Mouse (Mus musculus) hindbrain, embryonic 13.5 days (tissue): ENCODE measurements around the gene Comt. TPM values are rescaled to one million over a fixed set of nuclear protein-coding genes. Genes with fewer than 3 reads are reported as not detected.
A peak's percentile ranks its signal among the peaks of the same experiment; 100 is the strongest.

Experiments
- ATAC-seq: fragments of 200-750 bp; cut with Nextera tagmentation; 2 replicates; pipeline ENCODE4 v1.8.0; 2017; ENCODE audit warnings: moderate TSS enrichment; ENCODE audit not compliant: low FRiP score
- H3K27ac ChIP-seq: fragments of 300-500 bp; sonication (generic); 2 replicates; pipeline ENCODE4 v1.5.1; 2015; ENCODE audit warnings: inconsistent platforms, mild to moderate bottlenecking, moderate library complexity
- H3K27me3 ChIP-seq: fragments of 300-500 bp; sonication (generic); 2 replicates; pipeline ENCODE4 v1.6.1; 2015; ENCODE audit warnings: mild to moderate bottlenecking, inconsistent platforms
- H3K36me3 ChIP-seq: fragments of 300-500 bp; sonication (generic); 2 replicates; pipeline ENCODE4 v1.6.1; 2015; ENCODE audit warnings: mild to moderate bottlenecking, inconsistent platforms
- H3K4me1 ChIP-seq: fragments of 300-500 bp; sonication (generic); replicated peaks from 2 replicates; pipeline ENCODE4 v1.6.1; 2015; ENCODE audit warnings: inconsistent platforms
- H3K4me2 ChIP-seq: fragments of 300-500 bp; sonication (generic); 2 replicates; pipeline ENCODE4 v1.6.1; 2015; ENCODE audit warnings: inconsistent platforms, mild to moderate bottlenecking, moderate library complexity
- H3K4me3 ChIP-seq: fragments of 300-500 bp; sonication (generic); 2 replicates; pipeline ENCODE4 v1.5.1; 2015; ENCODE audit warnings: mild to moderate bottlenecking, inconsistent platforms
- H3K9ac ChIP-seq: fragments of 300-500 bp; sonication (generic); 2 replicates; pipeline ENCODE4 v1.6.1; 2015; ENCODE audit warnings: mild to moderate bottlenecking, inconsistent platforms
- H3K9me3 ChIP-seq: fragments of 300-500 bp; sonication (generic); 2 replicates; pipeline ENCODE4 v1.6.1; 2016; ENCODE audit warnings: inconsistent platforms
- WGBS: fragments of 180-500 bp; shearing (Covaris S2); methylation state at CpG from one replicate; pipeline ENCODE4 v1.1.7; 2015; 5-methylcytosine and 5-hydroxymethylcytosine counted together
- microRNA-seq: library from miRNA; unstranded; fragments of <30 nt; microRNA quantifications from one replicate; pipeline ENCODE4, GENCODE M21; 2016
- polyA plus RNA-seq: library from polyadenylated mRNA; unstranded; fragments of >200 nt; fragmentation: Nextera tagmentation; extraction: Ambion mirVana; gene quantifications from 2 replicates; pipeline ENCODE4 v1.2.1, GENCODE M21; 2015

Gene Comt
- polyA plus RNA-seq, 1 experiment from 2014 or later: 85.9 TPM

GRCm38 (mm10) chr16:18360151-18360805, 66.4 kb downstream of the Comt start:
- no peak overlapping the region for H3K4me2 ChIP-seq
- H3K4me1 ChIP-seq: 0 out of 2 replicates have a peak, but pooled peaks cover 8% of the 10 kb centered on the region
- H3K36me3 ChIP-seq: peaks cover 25% of the 10 kb centered on the region
- no peaks in the 10 kb centered on the region for H3K27me3 ChIP-seq
- no peak overlapping the region for H3K27ac ChIP-seq
- WGBS: 70% methylated on average over 6 of the region's 6 CpGs
- peak overlapping the region; percentile 24; the same call in 1 of the 2 replicates for H3K9ac ChIP-seq
- H3K9me3 ChIP-seq: no peaks in the 10 kb centered on the region
- ATAC-seq: no peak
- H3K4me3 ChIP-seq: no peak overlapping the region

DNA sequence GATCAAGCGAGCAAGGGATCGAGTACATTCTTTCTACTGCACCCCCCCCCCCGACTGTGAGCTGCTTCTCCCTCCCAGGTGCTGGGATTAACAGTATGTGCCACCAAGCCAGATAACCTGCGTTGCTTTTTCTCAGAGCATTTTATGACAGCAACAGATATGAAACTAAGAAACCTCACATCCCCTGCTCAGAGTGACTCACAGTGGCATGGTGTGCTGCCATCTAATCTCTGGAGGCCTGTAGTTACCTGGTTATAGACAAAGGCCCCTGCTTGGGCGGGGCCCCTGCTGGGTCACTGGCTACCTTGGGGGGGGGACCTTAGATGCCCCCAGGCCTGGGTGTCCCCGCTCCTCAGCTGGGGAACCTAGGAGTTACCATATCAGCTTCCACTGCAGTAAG, 68.7 kb downstream of the Comt start:
- ATAC-seq: no peak
- Histone ChIP-seq H3K9me3 (no peaks in the 10 kb centered on the region), H3K27ac (no peak overlapping the region), H3K27me3 (no peaks in the 10 kb centered on the region), H3K4me1 (peaks cover 14% of the 10 kb centered on the region; the same call in 1 of the 2 replicates), H3K9ac (no peak overlapping the region), H3K36me3 (peaks cover 27% of the 10 kb centered on the region), H3K4me3 (no peak overlapping the region), H3K4me2 (no peak overlapping the region)
- WGBS: 89% methylated on average over 6 of the region's 6 CpGs

- no peaks in the 10 kb centered on the region for H3K9me3 ChIP-seq
- no peak overlapping the region for H3K4me2 ChIP-seq
- H3K4me3 ChIP-seq: no peak overlapping the region
- H3K36me3 ChIP-seq: peaks cover 25% of the 10 kb centered on the region
- no peaks in the 10 kb centered on the region for H3K27me3 ChIP-seq
- no peak for ATAC-seq
- no peak overlapping the region for H3K27ac ChIP-seq
- 90% methylated on average over 1 of the region's 1 CpGs for WGBS
- no peak overlapping the region for H3K9ac ChIP-seq
- peaks cover 20% of the 10 kb centered on the region; the same call in 1 of the 2 replicates for H3K4me1 ChIP-seq
Observed at GRCm38 (mm10) chr16:18356961-18357360, 69.7 kb downstream of the Comt start.

Small RNAs within 50 kb of the gene (microRNA-seq; reads per million reads assigned to microRNA genes)
- not detected for gene Gm26219

Other genes with a start within 250 kb of the Comt start
- not detected in 2 replicates for gene Ccdc188, start 209.0 kb downstream of the Comt start, polyA plus RNA-seq
- gene Zdhhc8, start 191.7 kb downstream of the Comt start, polyA plus RNA-seq: 11.9 and 12.2 TPM in 2 replicates
- 95.8 and 98.7 TPM in 2 replicates for gene Trmt2a, start 178.2 kb downstream of the Comt start, polyA plus RNA-seq
- gene Ranbp1, start 178.1 kb downstream of the Comt start, polyA plus RNA-seq: 444 and 462 TPM in 2 replicates
- gene Gm49776, start 168.5 kb downstream of the Comt start, polyA plus RNA-seq: 3.3 TPM in 1 of 2 replicates, not detected in the other
- gene Dgcr8, start 137.6 kb downstream of the Comt start, polyA plus RNA-seq: 34.8 and 37.4 TPM in 2 replicates
- gene Tango2, start 78.7 kb downstream of the Comt start, polyA plus RNA-seq: 76.0 and 79.8 TPM in 2 replicates
- 81.1 and 88.9 TPM in 2 replicates for gene Arvcf, start 78.7 kb downstream of the Comt start, polyA plus RNA-seq
- 26.1 and 27.0 TPM in 2 replicates for gene Txnrd2, start 468 bp downstream of the Comt start, polyA plus RNA-seq
- gene Gnb1l, start 71.9 kb upstream of the Comt start, polyA plus RNA-seq: 13.7 and 15.8 TPM in 2 replicates
- gene Rtl10, start 72.0 kb upstream of the Comt start, polyA plus RNA-seq: 4.8 and 4.9 TPM in 2 replicates
- gene Tbx1, start 163.8 kb upstream of the Comt start, polyA plus RNA-seq: 0.99 and 1.7 TPM in 2 replicates
- 11.2 and 11.9 TPM in 2 replicates for gene Gp1bb, start 195.6 kb upstream of the Comt start, polyA plus RNA-seq
- 19.3 and 21.0 TPM in 2 replicates for gene Gm49601, start 199.6 kb upstream of the Comt start, polyA plus RNA-seq
- gene Sept5, start 203.1 kb upstream of the Comt start, polyA plus RNA-seq: 169 and 176 TPM in 2 replicates